Mouse (Mus musculus): ENCODE measurements at regions not wholly inside any gene's neighbourhood (a gene's known extent, or its start where the extent isn't known, plus 50 kb on each side); places are given as distances from the start of the nearest gene placed in this dataset.

GRCm38 (mm10) chr12:35329699-35330098 is 205.1 kb downstream of the Ahr start:
- no peak for TF ChIP-seq CTCF (IDR thresholded peaks at IDR 0.05; ENCODE audit: low read depth)
- no peak for TF ChIP-seq EP300 (IDR thresholded peaks at IDR 0.05; ENCODE audit: low read depth)
